Mouse (Mus musculus) brown adipose tissue, adult 24 weeks (tissue): ENCODE measurements around the gene Rpia. TPM values are rescaled to one million over a fixed set of nuclear protein-coding genes. Genes with fewer than 3 reads are reported as not detected.

Experiments
- polyA plus RNA-seq: library from polyadenylated mRNA; stranded (reverse); fragments of >200 nt; gene quantifications from 2 replicates; pipeline ENCODE4 v1.2.4, GENCODE M21; 2012; ENCODE audit not compliant: missing spikeins, insufficient read depth, insufficient read length

The Rpia gene
- polyA plus RNA-seq, 1 experiment, result 18.1 TPM

Other genes starting within 250 kb of the Rpia start
- gene Eif2ak3, start 52.3 kb upstream of the Rpia start, polyA plus RNA-seq, result 6.5 and 6.6 TPM in 2 replicates
- gene Tex37, start 126.7 kb upstream of the Rpia start, polyA plus RNA-seq, result not detected in 2 replicates
- gene Foxi3, start 164.3 kb upstream of the Rpia start, polyA plus RNA-seq, result not detected in 2 replicates